Mouse (Mus musculus) midbrain, embryonic 12.5 days (tissue): ENCODE measurements around the gene Ddx11. TPM values are rescaled to one million over a fixed set of nuclear protein-coding genes. Genes with fewer than 3 reads are reported as not detected.
"Not testable (repeated sequence)": the region's sequence is repeated elsewhere in the genome, so short reads cannot be mapped to it uniquely, and the experiment has no call there.

Experiments
- ATAC-seq: fragments of 200-750 bp; cut with Nextera tagmentation; 2 replicates; pipeline ENCODE4 v1.8.0; 2017; ENCODE audit warnings: low read depth, moderate TSS enrichment, moderate library complexity; ENCODE audit not compliant: low FRiP score
- H3K27ac ChIP-seq: fragments of 300-500 bp; sonication (generic); replicated peaks from 2 replicates; pipeline ENCODE4 v1.5.1; 2016; ENCODE audit warnings: mild to moderate bottlenecking
- H3K27me3 ChIP-seq: fragments of 300-500 bp; sonication (generic); 2 replicates; pipeline ENCODE4 v1.6.1; 2016; ENCODE audit warnings: mild to moderate bottlenecking
- H3K36me3 ChIP-seq: fragments of 300-500 bp; sonication (generic); 2 replicates; pipeline ENCODE4 v1.6.1; 2016
- H3K4me1 ChIP-seq: fragments of 300-500 bp; sonication (generic); 2 replicates; pipeline ENCODE4 v1.6.1; 2016
- H3K4me2 ChIP-seq: fragments of 300-500 bp; sonication (generic); replicated peaks from 2 replicates; pipeline ENCODE4 v1.6.1; 2016; ENCODE audit warnings: mild to moderate bottlenecking, moderate library complexity
- H3K4me3 ChIP-seq: fragments of 300-500 bp; sonication (generic); 2 replicates; pipeline ENCODE4 v1.5.1; 2016; ENCODE audit warnings: mild to moderate bottlenecking
- H3K9ac ChIP-seq: fragments of 300-500 bp; sonication (generic); replicated peaks from 2 replicates; pipeline ENCODE4 v1.6.1; 2016; ENCODE audit warnings: mild to moderate bottlenecking, moderate library complexity
- H3K9me3 ChIP-seq: fragments of 300-500 bp; sonication (generic); 2 replicates; pipeline ENCODE4 v1.6.1; 2016; ENCODE audit warnings: mild to moderate bottlenecking
- WGBS: fragments of 180-500 bp; shearing (Covaris S2); methylation state at CpG from one replicate; pipeline ENCODE4 v1.1.7; 2016; 5-methylcytosine and 5-hydroxymethylcytosine counted together
- polyA plus RNA-seq: library from polyadenylated mRNA; unstranded; fragments of >200 nt; fragmentation: Nextera tagmentation; extraction: Ambion mirVana; gene quantifications from 2 replicates; pipeline ENCODE4 v1.2.1, GENCODE M21; 2016

Ddx11 gene
- polyA plus RNA-seq, 1 experiment from 2014 or later: 21.3 TPM

DNA sequence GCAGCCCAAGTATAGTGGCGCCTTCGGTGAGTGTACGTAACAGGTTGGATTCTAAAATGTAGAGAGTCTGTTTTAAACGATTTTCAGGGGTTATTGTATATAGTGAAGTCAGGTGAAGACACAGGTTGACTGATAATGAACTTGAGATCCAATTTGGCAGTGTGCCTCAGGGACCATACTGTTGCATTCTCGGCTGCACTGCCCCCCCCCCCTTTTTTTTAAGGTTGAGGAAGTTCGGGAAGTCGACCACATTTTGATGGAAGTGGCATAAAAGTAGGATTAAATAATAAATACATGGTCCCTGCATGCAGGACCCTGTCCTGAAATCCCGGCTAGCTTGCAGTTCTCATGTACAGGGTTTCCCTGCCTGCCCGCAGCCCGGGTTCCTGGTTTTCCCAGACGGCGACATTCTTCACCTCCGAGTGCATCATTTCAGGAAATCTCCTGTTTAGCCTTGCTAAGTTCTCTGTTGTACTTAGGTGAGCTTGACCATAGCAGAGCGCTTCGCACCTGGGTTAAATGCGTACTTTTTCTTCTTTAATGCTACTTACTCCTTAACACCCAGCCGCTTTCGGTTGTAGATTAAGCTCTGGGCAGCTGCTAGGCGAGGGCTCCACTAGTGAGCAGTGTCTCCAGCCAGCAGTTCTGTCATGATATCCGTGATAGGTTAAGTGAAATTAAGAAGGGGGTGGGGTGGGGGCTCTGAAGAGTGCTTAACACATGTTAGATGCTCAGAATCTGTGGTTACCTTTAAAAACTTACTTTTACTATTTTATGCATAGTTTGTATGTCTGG lies 693 bp downstream of the Ddx11 start:
- peaks cover 17% of the 10 kb centered on the region for H3K4me1 ChIP-seq
- peak overlapping the region; percentile 66 for H3K4me2 ChIP-seq
- H3K27ac ChIP-seq: peak overlapping the region; percentile 68
- H3K27me3 ChIP-seq: no peaks in the 10 kb centered on the region
- peak overlapping the region; percentile 63 for H3K9ac ChIP-seq
- ATAC-seq: peak; percentile 21; the same call in 1 of the 2 replicates
- H3K4me3 ChIP-seq: peak overlapping the region; percentile 68
- H3K36me3 ChIP-seq: peaks cover 41% of the 10 kb centered on the region
- H3K9me3 ChIP-seq: no peaks in the 10 kb centered on the region
- 1% methylated on average over 20 of the region's 20 CpGs for WGBS

DNA sequence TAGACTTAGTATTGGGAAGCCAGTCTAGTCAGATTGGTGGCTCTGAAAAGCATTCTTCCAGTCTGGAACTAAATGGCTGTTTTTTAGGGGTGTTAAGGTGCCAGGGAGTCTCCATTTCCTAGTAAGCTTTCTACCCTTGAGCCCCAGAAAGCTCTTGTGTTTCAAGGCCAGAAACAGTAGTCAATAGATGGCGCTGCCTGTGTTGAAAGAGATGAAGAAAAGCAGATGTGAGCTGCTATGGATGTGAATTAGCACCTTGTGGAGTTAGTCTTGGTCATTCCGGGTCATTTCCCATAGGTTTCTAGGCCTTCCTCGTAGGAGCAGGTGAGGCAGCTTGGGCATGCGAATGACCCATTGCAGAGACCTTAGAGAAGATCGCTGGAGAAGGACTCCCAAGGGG lies 1.9 kb downstream of the Ddx11 start:
- H3K36me3 ChIP-seq: peaks cover 36% of the 10 kb centered on the region
- H3K9me3 ChIP-seq: no peaks in the 10 kb centered on the region
- peaks cover 17% of the 10 kb centered on the region for H3K4me1 ChIP-seq
- no peak for ATAC-seq
- WGBS: 72% methylated on average over 5 of the region's 5 CpGs
- H3K27me3 ChIP-seq: no peaks in the 10 kb centered on the region
- H3K4me2 ChIP-seq: 0 out of 2 replicates have a peak overlapping the region, but pooled peaks have one; percentile 66
- no peak overlapping the region for H3K27ac ChIP-seq
- H3K4me3 ChIP-seq: no peak overlapping the region
- no peak overlapping the region for H3K9ac ChIP-seq

- 88% methylated on average over 9 of the region's 9 CpGs for WGBS
- Histone ChIP-seq H3K9me3 (no peaks in the 10 kb centered on the region), H3K4me2 (no peak overlapping the region), H3K27ac (no peak overlapping the region), H3K4me3 (no peak overlapping the region), H3K9ac (no peak overlapping the region), H3K36me3 (peaks cover 76% of the 10 kb centered on the region), H3K27me3 (no peaks in the 10 kb centered on the region), H3K4me1 (0 out of 2 replicates have a peak, but pooled peaks cover 2% of the 10 kb centered on the region)
- ATAC-seq: no peak
These were observed 7.1 kb downstream of the Ddx11 start for GRCm38 (mm10) chr17:66130371-66130770.

GRCm38 (mm10) chr17:66131212-66131611 lies 7.9 kb downstream of the Ddx11 start:
- Histone ChIP-seq H3K36me3 (peaks cover 82% of the 10 kb centered on the region), H3K27ac (no peak overlapping the region), H3K4me1 (no peaks in the 10 kb centered on the region), H3K9ac (no peak overlapping the region), H3K4me2 (no peak overlapping the region), H3K4me3 (no peak overlapping the region), H3K9me3 (no peaks in the 10 kb centered on the region), H3K27me3 (no peaks in the 10 kb centered on the region)
- 98% methylated on average over 4 of the region's 4 CpGs for WGBS
- no peak for ATAC-seq

- H3K9me3 ChIP-seq, H3K4me3 ChIP-seq, H3K27me3 ChIP-seq, H3K27ac ChIP-seq, H3K9ac ChIP-seq, H3K4me2 ChIP-seq, H3K4me1 ChIP-seq: not testable (repeated sequence)
- peaks cover 43% of the 10 kb centered on the region for H3K36me3 ChIP-seq
- ATAC-seq: peak; percentile 62; the same call in 1 of the 2 replicates
- WGBS: 80% methylated on average over 5 of the region's 8 CpGs
These were observed 29.7 kb downstream of the Ddx11 start for GRCm38 (mm10) chr17:66152706-66153662.

DNA sequence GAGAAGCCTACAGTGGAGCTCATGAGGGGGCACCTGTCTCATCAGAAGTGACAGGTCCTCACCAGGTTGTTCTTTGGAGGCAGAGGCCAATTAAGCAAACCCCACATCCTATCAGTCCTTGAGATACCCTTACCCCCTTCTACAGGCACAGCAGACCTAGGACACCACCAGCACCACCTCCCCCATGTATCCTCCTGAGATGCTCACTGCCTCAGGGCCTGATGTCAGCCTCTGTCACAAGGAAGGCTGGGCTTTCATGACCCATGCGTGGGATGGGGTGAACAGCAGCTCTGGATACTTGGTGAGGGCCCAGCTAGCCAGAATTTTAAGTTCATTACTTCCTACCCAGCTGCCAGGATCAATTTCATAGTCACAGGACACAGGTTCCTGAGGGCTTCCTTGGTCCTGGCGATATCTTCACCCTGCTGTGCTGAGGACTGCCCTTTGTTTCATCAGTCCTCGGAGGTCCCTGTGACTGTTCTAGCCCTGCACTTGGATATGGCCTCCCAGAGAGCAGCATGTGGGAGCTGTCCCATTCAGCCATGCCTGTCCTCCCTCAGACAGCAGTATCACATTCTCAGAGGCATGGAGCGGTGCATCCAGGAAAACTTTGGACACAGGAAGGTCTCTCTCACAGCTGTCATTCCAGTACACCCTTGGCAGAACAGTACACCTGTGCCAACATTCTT lies 30.6 kb downstream of the Ddx11 start:
- H3K4me3 ChIP-seq, H3K27ac ChIP-seq, H3K4me1 ChIP-seq, H3K9ac ChIP-seq, H3K27me3 ChIP-seq, H3K4me2 ChIP-seq, H3K9me3 ChIP-seq: not testable (repeated sequence)
- 0 out of 2 replicates have a peak, but pooled peaks have one; percentile 38 for ATAC-seq
- 93% methylated on average over 4 of the region's 4 CpGs for WGBS
- peaks cover 34% of the 10 kb centered on the region for H3K36me3 ChIP-seq

- Histone ChIP-seq H3K36me3 (peaks cover 24% of the 10 kb centered on the region), H3K4me1 (no peaks in the 10 kb centered on the region), H3K4me2 (no peak overlapping the region), H3K4me3 (no peak overlapping the region), H3K27me3 (no peaks in the 10 kb centered on the region), H3K27ac (no peak overlapping the region), H3K9me3 (no peaks in the 10 kb centered on the region), H3K9ac (no peak overlapping the region)
- no peak for ATAC-seq
- WGBS: 80% methylated on average over 2 of the region's 2 CpGs
These were observed 31.6 kb downstream of the Ddx11 start for GRCm38 (mm10) chr17:66154876-66155275.

- WGBS: 94% methylated on average over 5 of the region's 5 CpGs
- no peak for ATAC-seq
- Histone ChIP-seq H3K27ac (no peak overlapping the region), H3K4me2 (no peak overlapping the region), H3K4me1 (no peaks in the 10 kb centered on the region), H3K27me3 (no peaks in the 10 kb centered on the region), H3K9ac (no peak overlapping the region), H3K36me3 (no peaks in the 10 kb centered on the region), H3K4me3 (no peak overlapping the region), H3K9me3 (peaks cover 10% of the 10 kb centered on the region; the same call in 1 of the 2 replicates)
These were observed 35.0 kb downstream of the Ddx11 start for GRCm38 (mm10) chr17:66158271-66158670.

GRCm38 (mm10) chr17:66167141-66167540 lies 43.8 kb downstream of the Ddx11 start:
- 98% methylated on average over 5 of the region's 5 CpGs for WGBS
- not testable (repeated sequence) for H3K9ac ChIP-seq, H3K4me1 ChIP-seq, H3K27ac ChIP-seq, ATAC-seq, H3K4me3 ChIP-seq, H3K4me2 ChIP-seq, H3K27me3 ChIP-seq, H3K36me3 ChIP-seq
- peaks cover 12% of the 10 kb centered on the region; the same call in 1 of the 2 replicates for H3K9me3 ChIP-seq

GRCm38 (mm10) chr17:66170971-66171370 lies 47.7 kb downstream of the Ddx11 start:
- WGBS: 90% methylated on average over 15 of the region's 15 CpGs
- not testable (repeated sequence) for H3K27ac ChIP-seq, H3K4me2 ChIP-seq, H3K36me3 ChIP-seq, ATAC-seq, H3K4me3 ChIP-seq, H3K27me3 ChIP-seq, H3K9me3 ChIP-seq, H3K9ac ChIP-seq, H3K4me1 ChIP-seq

- Histone ChIP-seq H3K4me3 (no peak overlapping the region), H3K36me3 (no peaks in the 10 kb centered on the region), H3K4me2 (no peak overlapping the region), H3K27ac (no peak overlapping the region), H3K9ac (no peak overlapping the region), H3K4me1 (no peaks in the 10 kb centered on the region), H3K27me3 (no peaks in the 10 kb centered on the region), H3K9me3 (no peaks in the 10 kb centered on the region)
- ATAC-seq: no peak
- 93% methylated on average over 8 of the region's 8 CpGs for WGBS
These were observed 67.3 kb downstream of the Ddx11 start for GRCm38 (mm10) chr17:66190577-66190976.
